Mouse (Mus musculus) liver, embryonic 14.5 days (tissue): ENCODE measurements around the gene Rpl10a.

Experiments used
- CTCF ChIP-seq: IDR thresholded peaks from 2 replicates; pipeline ENCODE4 v1.5.1; 2016; ENCODE audit warnings: antibody characterized with exemption, low read depth, control low read depth
- EP300 ChIP-seq: IDR thresholded peaks from 2 replicates; pipeline ENCODE4 v1.6.1; 2016; ENCODE audit warnings: antibody characterized with exemption, low read depth

GRCm38 (mm10) chr17:28326951-28327350, 1.3 kb upstream of the Rpl10a start:
- TF ChIP-seq CTCF (no peak), EP300 (no peak)
